Mouse (Mus musculus) midbrain, embryonic 14.5 days (tissue): ENCODE measurements around the gene Cyp2c54. TPM values are rescaled to one million over a fixed set of nuclear protein-coding genes. Genes with fewer than 3 reads are reported as not detected.
"Not testable (repeated sequence)": the region's sequence is repeated elsewhere in the genome, so short reads cannot be mapped to it uniquely, and the experiment has no call there.

Source experiments
- ATAC-seq: fragments of 200-750 bp; cut with Nextera tagmentation; 2 replicates; pipeline ENCODE4 v1.8.0; 2017; ENCODE audit warnings: moderate number of reproducible peaks, moderate library complexity; ENCODE audit not compliant: low FRiP score, low TSS enrichment
- DNase-seq: peaks from one replicate; pipeline ENCODE4 v3.0.0-alpha.2; 2015
- H3K27ac ChIP-seq: fragments of 300-500 bp; sonication (generic); replicated peaks from 2 replicates; pipeline ENCODE4 v1.5.1; 2014; ENCODE audit warnings: mild to moderate bottlenecking, low read depth, low read length, moderate library complexity
- H3K27me3 ChIP-seq: fragments of 300-500 bp; sonication (generic); 2 replicates; pipeline ENCODE4 v1.6.1; 2014; ENCODE audit warnings: low read length, control low read depth, mixed read lengths; ENCODE audit not compliant: control insufficient read depth, insufficient read depth
- H3K36me3 ChIP-seq: fragments of 300-500 bp; sonication (generic); 2 replicates; pipeline ENCODE4 v1.6.1; 2014; ENCODE audit warnings: low read length, control low read depth; ENCODE audit not compliant: control insufficient read depth, insufficient read depth
- H3K4me1 ChIP-seq: fragments of 300-500 bp; sonication (generic); 2 replicates; pipeline ENCODE4 v1.6.1; 2014; ENCODE audit warnings: mild to moderate bottlenecking, antibody characterized with exemption, low read length, control low read depth; ENCODE audit not compliant: control insufficient read depth, insufficient read depth
- H3K4me2 ChIP-seq: fragments of 300-500 bp; sonication (generic); 2 replicates; pipeline ENCODE4 v1.6.1; 2014; ENCODE audit warnings: mild to moderate bottlenecking, low read length, moderate library complexity
- H3K4me3 ChIP-seq: fragments of 300-500 bp; sonication (generic); replicated peaks from 2 replicates; pipeline ENCODE4 v1.5.1; 2014; ENCODE audit warnings: low read depth, low read length
- H3K9ac ChIP-seq: fragments of 300-500 bp; sonication (generic); replicated peaks from 2 replicates; pipeline ENCODE4 v1.6.1; 2014; ENCODE audit warnings: mild to moderate bottlenecking, low read length, moderate library complexity
- H3K9me3 ChIP-seq: fragments of 300-500 bp; sonication (generic); 2 replicates; pipeline ENCODE4 v1.6.1; 2016; ENCODE audit warnings: low read length, control low read depth, mixed read lengths; ENCODE audit not compliant: control insufficient read depth
- WGBS: fragments of 180-500 bp; shearing (Covaris S2); extraction: QIAGEN DNeasy Blood & Tissue Kit; methylation state at CpG from one replicate; pipeline ENCODE4 v1.1.7; 2014; 5-methylcytosine and 5-hydroxymethylcytosine counted together
- polyA plus RNA-seq: library from polyadenylated mRNA; unstranded; fragments of >200 nt; fragmentation: Nextera tagmentation; extraction: Ambion mirVana; gene quantifications from 2 replicates; pipeline ENCODE4 v1.2.1, GENCODE M21; 2014

Cyp2c54 gene
- not detected in 2 replicates for polyA plus RNA-seq

DNA sequence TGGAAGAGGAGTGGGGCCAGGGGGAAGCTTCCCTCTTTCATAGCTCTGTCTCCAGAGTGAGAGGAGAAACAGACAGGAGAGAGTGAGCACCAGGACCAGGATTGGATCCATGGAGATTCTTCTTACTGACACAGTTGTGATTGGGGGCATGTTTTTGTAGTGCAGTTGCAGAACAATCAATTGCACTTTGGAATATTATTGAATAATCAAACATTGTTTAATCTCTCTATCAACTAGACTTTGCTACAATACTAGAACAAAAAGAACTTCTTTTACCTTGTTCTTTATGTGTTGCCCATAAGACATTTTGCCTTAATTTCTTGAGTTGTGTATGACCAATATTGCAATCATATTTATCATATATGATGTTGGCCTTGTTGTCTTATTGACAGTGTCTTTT lies at the start of gene Cyp2c54:
Gene Cyp2c54 (minus strand): TSS at position 127 of the 400 bp plus-strand sequence.
- Histone ChIP-seq H3K4me2 (no peak within 1 kb of the TSS), H3K9me3 (no peaks in the 10 kb centered on the region), H3K4me1 (no peaks in the 10 kb centered on the region), H3K4me3 (no peak within 1 kb of the TSS), H3K9ac (no peak within 1 kb of the TSS), H3K27me3 (no peaks in the 10 kb centered on the region), H3K27ac (no peak within 1 kb of the TSS), H3K36me3 (no peaks in the 10 kb centered on the region)
- ATAC-seq (no peak), DNase-seq (no peak)

DNA sequence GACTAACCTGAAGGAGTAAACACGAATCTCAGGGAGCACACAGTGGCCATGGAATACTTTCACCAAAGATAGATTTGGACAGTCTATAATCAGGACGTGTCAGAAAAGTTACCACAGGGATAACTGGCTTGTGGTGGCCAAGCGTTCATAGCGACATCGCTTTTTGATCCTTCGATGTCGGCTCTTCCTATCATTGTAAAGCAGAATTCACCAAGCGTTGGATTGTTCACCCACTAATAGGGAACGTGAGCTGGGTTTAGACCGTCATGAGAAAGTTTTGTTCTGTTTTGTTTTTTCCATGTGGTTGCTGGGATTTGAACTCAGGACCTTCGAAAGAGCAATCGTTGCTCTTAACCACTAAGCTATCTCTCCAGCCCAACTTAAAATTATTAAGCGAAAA lies 46.0 kb upstream of the Cyp2c54 start:
- not testable (repeated sequence) for H3K4me1 ChIP-seq, H3K4me2 ChIP-seq, H3K36me3 ChIP-seq, H3K9me3 ChIP-seq, H3K4me3 ChIP-seq, DNase-seq, H3K27me3 ChIP-seq, H3K9ac ChIP-seq, ATAC-seq, H3K27ac ChIP-seq
- 87% methylated on average over 13 of the region's 13 CpGs for WGBS

DNA sequence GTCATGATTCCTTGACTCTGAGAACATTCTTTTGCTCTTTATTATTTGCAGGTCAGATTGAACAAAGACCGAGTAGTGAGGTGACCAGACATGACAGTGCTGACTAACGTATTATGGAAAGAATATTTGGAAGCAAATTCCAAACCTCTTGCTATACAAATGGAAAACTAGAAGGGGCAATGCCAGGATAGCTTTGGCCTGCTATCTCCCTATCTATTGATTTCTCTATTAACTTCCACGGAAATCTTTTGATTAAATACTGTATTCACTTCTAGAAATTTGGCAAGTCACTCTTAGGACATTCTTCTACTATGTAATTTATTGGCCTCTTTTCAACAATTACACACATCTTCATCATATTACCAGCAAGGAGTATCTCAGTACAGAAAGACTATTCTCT lies 17.5 kb upstream of the Cyp2c54 start:
- H3K4me2 ChIP-seq = no peak overlapping the region
- ATAC-seq = no peak
- no peaks in the 10 kb centered on the region for H3K36me3 ChIP-seq
- no peaks in the 10 kb centered on the region for H3K4me1 ChIP-seq
- H3K27me3 ChIP-seq = no peaks in the 10 kb centered on the region
- no peak overlapping the region for H3K4me3 ChIP-seq
- H3K9me3 ChIP-seq = no peaks in the 10 kb centered on the region
- no peak overlapping the region for H3K27ac ChIP-seq
- WGBS = 83% methylated on average over 3 of the region's 3 CpGs
- DNase-seq = no peak
- no peak overlapping the region for H3K9ac ChIP-seq

DNA sequence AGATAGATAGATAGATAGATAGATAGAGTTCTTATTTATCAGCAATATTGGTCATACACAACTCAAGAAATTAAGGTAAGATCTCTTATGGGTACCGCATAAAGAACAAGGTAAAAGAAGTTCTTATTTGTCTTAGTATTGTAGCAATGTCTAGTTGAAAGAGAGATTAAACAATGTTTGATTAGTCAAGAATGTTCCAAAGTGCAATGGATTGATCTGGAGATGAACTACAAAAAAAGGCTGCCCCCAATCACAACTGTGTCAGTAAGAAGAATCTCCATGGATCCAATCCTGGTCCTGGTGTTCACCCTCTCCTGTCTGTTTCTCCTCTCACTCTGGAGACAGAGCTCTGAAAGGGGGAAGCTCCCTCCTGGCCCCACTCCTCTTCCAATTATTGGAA lies 15.8 kb upstream of the Cyp2c54 start, which contains the start of gene Cyp2c50:
Gene Cyp2c50 (plus strand): TSS at position 268 of the 400 bp plus-strand sequence.
- 98% methylated on average over 1 of the region's 1 CpGs for WGBS
- not testable (repeated sequence) for H3K9me3 ChIP-seq, H3K4me3 ChIP-seq, H3K4me2 ChIP-seq, H3K27me3 ChIP-seq, DNase-seq, ATAC-seq, H3K4me1 ChIP-seq, H3K9ac ChIP-seq, H3K36me3 ChIP-seq, H3K27ac ChIP-seq

DNA sequence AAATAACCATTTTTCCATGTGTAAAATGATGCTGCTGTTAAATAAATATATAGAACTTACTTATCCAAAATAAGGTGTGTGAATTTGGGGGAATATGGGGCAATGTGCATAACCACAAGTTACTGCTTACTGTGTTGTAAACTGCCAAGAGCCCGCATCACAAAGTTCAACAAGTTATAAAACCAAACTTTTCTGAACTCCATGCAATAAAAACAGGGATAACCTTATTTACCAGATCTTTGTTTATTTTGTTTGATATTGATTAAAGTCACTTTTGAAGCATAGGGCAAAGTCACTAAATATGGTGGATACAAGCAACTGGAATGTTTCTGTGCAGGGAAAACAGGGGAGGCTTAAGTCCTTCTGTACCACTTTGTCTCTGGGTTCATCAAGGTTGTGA lies 14.8 kb upstream of the Cyp2c54 start:
- ATAC-seq = no peak
- Histone ChIP-seq H3K4me1 (no peaks in the 10 kb centered on the region), H3K27me3 (no peaks in the 10 kb centered on the region), H3K36me3 (no peaks in the 10 kb centered on the region), H3K9me3 (no peaks in the 10 kb centered on the region), H3K27ac (no peak overlapping the region), H3K4me3 (no peak overlapping the region), H3K4me2 (no peak overlapping the region), H3K9ac (no peak overlapping the region)
- WGBS = 90% methylated on average over 1 of the region's 1 CpGs
- DNase-seq = no peak

DNA sequence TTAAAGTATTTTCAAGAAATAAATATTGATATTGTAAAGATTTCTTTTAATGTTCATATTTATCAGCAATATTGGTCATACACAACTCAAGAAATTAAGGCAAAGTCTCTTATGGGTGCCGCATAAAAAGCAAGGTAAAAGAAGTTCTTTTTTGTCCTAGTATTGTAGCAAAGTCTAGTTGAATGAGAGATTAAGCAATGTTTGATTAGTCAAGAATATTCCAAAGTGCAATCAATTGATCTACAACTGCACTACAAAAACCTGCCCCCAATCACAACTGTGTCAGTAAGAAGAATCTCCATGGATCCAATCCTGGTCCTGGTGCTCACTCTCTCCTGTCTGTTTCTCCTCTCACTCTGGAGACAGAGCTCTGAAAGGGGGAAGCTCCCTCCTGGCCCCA lies 81.5 kb downstream of the Cyp2c54 start, which contains the start of gene Cyp2c37:
Gene Cyp2c37 (plus strand): TSS at position 285 of the 400 bp plus-strand sequence.
- not testable (repeated sequence) for DNase-seq, H3K27me3 ChIP-seq, H3K9ac ChIP-seq, H3K4me1 ChIP-seq, H3K36me3 ChIP-seq, H3K4me2 ChIP-seq, H3K4me3 ChIP-seq, H3K27ac ChIP-seq, H3K9me3 ChIP-seq, ATAC-seq
- 96% methylated on average over 1 of the region's 1 CpGs for WGBS

DNA sequence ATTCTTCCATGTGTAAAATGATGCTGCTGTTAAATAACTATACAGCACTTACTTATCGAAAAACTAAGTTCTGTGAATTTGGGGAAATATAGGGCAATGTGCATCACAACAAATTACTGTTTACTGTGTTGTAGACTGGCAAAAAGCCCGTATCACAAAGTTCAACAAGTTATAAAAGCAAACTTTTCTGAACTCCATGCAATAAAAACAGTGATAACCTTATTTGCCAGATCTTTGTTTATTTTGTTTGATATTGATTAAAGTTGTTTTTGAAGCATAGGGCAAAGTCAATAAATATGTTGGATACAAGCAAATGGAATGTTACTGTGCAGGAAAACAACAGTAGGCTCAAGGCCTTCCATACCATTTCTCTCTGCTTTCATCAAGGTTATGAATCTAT lies 84.2 kb downstream of the Cyp2c54 start:
- 71% methylated on average over 2 of the region's 2 CpGs for WGBS
- no peaks in the 10 kb centered on the region for H3K4me1 ChIP-seq
- no peak overlapping the region for H3K27ac ChIP-seq
- DNase-seq (no peak), ATAC-seq (no peak)
- no peaks in the 10 kb centered on the region for H3K27me3 ChIP-seq
- no peak overlapping the region for H3K9ac ChIP-seq
- H3K4me2 ChIP-seq = no peak overlapping the region
- no peaks in the 10 kb centered on the region for H3K9me3 ChIP-seq
- H3K4me3 ChIP-seq = no peak overlapping the region
- H3K36me3 ChIP-seq = no peaks in the 10 kb centered on the region

Other genes starting within 250 kb of the Cyp2c54 start
- gene Cyp2c69, start 187.0 kb downstream of the Cyp2c54 start, polyA plus RNA-seq = not detected in 2 replicates
- not detected in 2 replicates for gene Cyp2c37, start 81.4 kb downstream of the Cyp2c54 start, polyA plus RNA-seq
- gene Cyp2c50, start 15.9 kb upstream of the Cyp2c54 start, polyA plus RNA-seq = not detected in 2 replicates
- gene Cyp2c70, start 113.5 kb upstream of the Cyp2c54 start, polyA plus RNA-seq = not detected in 2 replicates
- gene Pdlim1, start 198.0 kb upstream of the Cyp2c54 start, polyA plus RNA-seq = 4.8 and 12.7 TPM in 2 replicates